Mouse (Mus musculus) forebrain, embryonic 12.5 days (tissue): ENCODE measurements around the gene Abcc12. TPM values are rescaled to one million over a fixed set of nuclear protein-coding genes. Genes with fewer than 3 reads are reported as not detected.

Experiments
- ATAC-seq: fragments of 200-750 bp; cut with Nextera tagmentation; 2 replicates; pipeline ENCODE4 v1.8.0; 2017; ENCODE audit warnings: moderate TSS enrichment; ENCODE audit not compliant: low FRiP score
- H3K27ac ChIP-seq: fragments of 300-500 bp; sonication (generic); 2 replicates; pipeline ENCODE4 v1.5.1; 2016; ENCODE audit warnings: mild to moderate bottlenecking
- H3K27me3 ChIP-seq: fragments of 300-500 bp; sonication (generic); 2 replicates; pipeline ENCODE4 v1.6.1; 2016; ENCODE audit warnings: mild to moderate bottlenecking
- H3K36me3 ChIP-seq: fragments of 300-500 bp; sonication (generic); replicated peaks from 2 replicates; pipeline ENCODE4 v1.6.1; 2016; ENCODE audit warnings: mild to moderate bottlenecking
- H3K4me1 ChIP-seq: fragments of 300-500 bp; sonication (generic); 2 replicates; pipeline ENCODE4 v1.6.1; 2016
- H3K4me2 ChIP-seq: fragments of 300-500 bp; sonication (generic); 2 replicates; pipeline ENCODE4 v1.6.1; 2016; ENCODE audit warnings: mild to moderate bottlenecking, moderate library complexity
- H3K4me3 ChIP-seq: fragments of 300-500 bp; sonication (generic); replicated peaks from 2 replicates; pipeline ENCODE4 v1.5.1; 2016; ENCODE audit warnings: mild to moderate bottlenecking
- H3K9ac ChIP-seq: fragments of 300-500 bp; sonication (generic); 2 replicates; pipeline ENCODE4 v1.6.1; 2016; ENCODE audit warnings: mild to moderate bottlenecking
- H3K9me3 ChIP-seq: fragments of 300-500 bp; sonication (generic); 2 replicates; pipeline ENCODE4 v1.6.1; 2016
- WGBS: fragments of 180-500 bp; shearing (Covaris S2); methylation state at CpG from one replicate; pipeline ENCODE4 v1.1.7; 2016; 5-methylcytosine and 5-hydroxymethylcytosine counted together
- microRNA-seq: library from miRNA; unstranded; fragments of <30 nt; microRNA quantifications from one replicate; pipeline ENCODE4, GENCODE M21; 2017
- polyA plus RNA-seq: library from polyadenylated mRNA; unstranded; fragments of >200 nt; fragmentation: Nextera tagmentation; extraction: Ambion mirVana; gene quantifications from 2 replicates; pipeline ENCODE4 v1.2.1, GENCODE M21; 2016

Gene Abcc12
- polyA plus RNA-seq, 1 experiment from 2014 or later: not detected

- Histone ChIP-seq H3K27me3 (no peaks in the 10 kb centered on the region), H3K9ac (no peak overlapping the region), H3K4me3 (no peak overlapping the region), H3K4me1 (peaks cover 28% of the 10 kb centered on the region), H3K27ac (peak overlapping the region; percentile 88), H3K36me3 (no peaks in the 10 kb centered on the region), H3K4me2 (peak overlapping the region; percentile 24), H3K9me3 (no peaks in the 10 kb centered on the region)
- no peak; the same call in 1 of the 2 replicates for ATAC-seq
- 9% methylated on average over 3 of the region's 3 CpGs for WGBS
These were observed 141.5 kb downstream of the Abcc12 start for GRCm38 (mm10) chr8:86438983-86439299.

- no peak overlapping the region for H3K4me3 ChIP-seq
- peaks cover 28% of the 10 kb centered on the region for H3K4me1 ChIP-seq
- WGBS: 47% methylated on average over 5 of the region's 5 CpGs
- H3K9ac ChIP-seq: no peak overlapping the region
- H3K36me3 ChIP-seq: no peaks in the 10 kb centered on the region
- H3K4me2 ChIP-seq: peak overlapping the region; percentile 24
- H3K27ac ChIP-seq: peak overlapping the region; percentile 88
- peak; percentile 99 for ATAC-seq
- H3K27me3 ChIP-seq: no peaks in the 10 kb centered on the region
- H3K9me3 ChIP-seq: no peaks in the 10 kb centered on the region
These were observed 142.1 kb downstream of the Abcc12 start for GRCm38 (mm10) chr8:86438133-86438982.

GRCm38 (mm10) chr8:86437418-86437817, 143.1 kb downstream of the Abcc12 start:
- no peak for ATAC-seq
- no peaks in the 10 kb centered on the region for H3K36me3 ChIP-seq
- H3K9me3 ChIP-seq: no peaks in the 10 kb centered on the region
- no peaks in the 10 kb centered on the region for H3K27me3 ChIP-seq
- H3K4me2 ChIP-seq: no peak overlapping the region
- no peak overlapping the region for H3K4me3 ChIP-seq
- H3K4me1 ChIP-seq: peaks cover 28% of the 10 kb centered on the region
- peak overlapping the region; percentile 88 for H3K27ac ChIP-seq
- no peak overlapping the region for H3K9ac ChIP-seq
- 79% methylated on average over 1 of the region's 1 CpGs for WGBS

Small RNAs within 50 kb of the gene (microRNA-seq; reads per million reads assigned to microRNA genes)
- not detected for gene Gm44348

Other genes with a start within 250 kb of the Abcc12 start
- 70.3 and 75.0 TPM in 2 replicates for gene Lonp2, start 43.4 kb upstream of the Abcc12 start, polyA plus RNA-seq
- 9.1 and 10.1 TPM in 2 replicates for gene Gm10638, start 165.0 kb upstream of the Abcc12 start, polyA plus RNA-seq
- gene Siah1a, start 165.2 kb upstream of the Abcc12 start, polyA plus RNA-seq: 92.0 and 95.3 TPM in 2 replicates